Mouse (Mus musculus): ENCODE measurements at regions not wholly inside any gene's neighbourhood (a gene's known extent, or its start where the extent isn't known, plus 50 kb on each side); places are given as distances from the start of the nearest gene placed in this dataset.

DNA sequence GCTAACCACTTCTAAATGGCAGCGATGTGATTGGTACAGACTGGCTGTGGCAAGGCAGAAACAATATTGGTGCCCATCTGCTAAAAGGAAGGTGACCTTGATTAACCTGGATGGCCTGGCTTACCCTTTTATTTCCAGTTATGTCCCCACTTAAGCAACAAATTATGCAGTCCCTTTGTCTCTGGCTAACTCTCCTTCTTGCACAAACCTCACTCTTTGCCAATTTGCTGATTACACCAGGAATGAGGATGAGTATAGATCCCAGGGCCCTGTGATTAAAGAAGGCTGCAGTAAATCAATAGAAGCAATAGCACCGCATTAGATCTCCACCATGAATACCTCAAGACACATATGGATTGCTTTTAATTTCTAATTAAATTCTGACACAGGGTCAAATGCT is 87.7 kb upstream of the Gm9747 start:
- TF ChIP-seq CTCF (IDR thresholded peaks at IDR 0.05; ENCODE audit: extremely low read depth, insufficient read depth, low read length): no peak
- TF ChIP-seq POLR2A (IDR thresholded peaks at IDR 0.05; ENCODE audit: extremely low read depth, insufficient read depth, low read length): no peak

All from cortical plate, adult 2 months (tissue).